Mouse (Mus musculus) heart, postnatal 0 days (tissue): ENCODE results near the gene Adamtsl1.

Experiments used
- CTCF ChIP-seq: IDR thresholded peaks from 2 replicates; pipeline ENCODE4 v1.5.1; 2016; ENCODE audit warnings: antibody characterized with exemption, control low read depth, low read depth
- EP300 ChIP-seq: IDR thresholded peaks from 2 replicates; pipeline ENCODE4 v1.6.1; 2016; ENCODE audit warnings: antibody characterized with exemption, low read depth

- no peak for TF ChIP-seq CTCF
- TF ChIP-seq EP300, result no peak
Measured at GRCm38 (mm10) chr4:85724999-85725398, 211.0 kb downstream of the Adamtsl1 start.
